Mouse (Mus musculus) kidney, postnatal 0 days (tissue): ENCODE data around the gene Gm10153. TPM values are rescaled to one million over a fixed set of nuclear protein-coding genes. Genes with fewer than 3 reads are reported as not detected.
"Not testable (repeated sequence)": the region's sequence is repeated elsewhere in the genome, so short reads cannot be mapped to it uniquely, and the experiment has no call there.

Experiments used
- ATAC-seq: fragments of 200-750 bp; cut with Nextera tagmentation; replicated peaks from 2 replicates; pipeline ENCODE4 v1.8.0; 2017; ENCODE audit warnings: low read depth, moderate number of reproducible peaks, moderate TSS enrichment, moderate library complexity; ENCODE audit not compliant: low FRiP score
- DNase-seq: peaks from one replicate; pipeline ENCODE4 v3.0.0-alpha.2; 2016; ENCODE audit warnings: low spot score
- H3K27ac ChIP-seq: fragments of 300-500 bp; sonication (generic); 2 replicates; pipeline ENCODE4 v1.5.1; 2014; ENCODE audit warnings: mild to moderate bottlenecking
- H3K27me3 ChIP-seq: fragments of 300-500 bp; sonication (generic); 2 replicates; pipeline ENCODE4 v1.6.1; 2014; ENCODE audit warnings: low read length, mixed read lengths; ENCODE audit not compliant: insufficient read depth
- H3K36me3 ChIP-seq: fragments of 300-500 bp; sonication (generic); 2 replicates; pipeline ENCODE4 v1.6.1; 2014; ENCODE audit warnings: low read length, mixed read lengths; ENCODE audit not compliant: insufficient read depth
- H3K4me1 ChIP-seq: fragments of 300-500 bp; sonication (generic); replicated peaks from 2 replicates; pipeline ENCODE4 v1.6.1; 2014; ENCODE audit warnings: antibody characterized with exemption, low read length, mixed read lengths; ENCODE audit not compliant: insufficient read depth
- H3K4me2 ChIP-seq: fragments of 300-500 bp; sonication (generic); 2 replicates; pipeline ENCODE4 v1.6.1; 2014; ENCODE audit warnings: mild to moderate bottlenecking, low read length, moderate library complexity, mixed read lengths
- H3K4me3 ChIP-seq: fragments of 300-500 bp; sonication (generic); replicated peaks from 2 replicates; pipeline ENCODE4 v1.5.1; 2014; ENCODE audit warnings: low read depth, low read length
- H3K9ac ChIP-seq: fragments of 300-500 bp; sonication (generic); 2 replicates; pipeline ENCODE4 v1.6.1; 2014; ENCODE audit warnings: low read depth, low read length
- H3K9me3 ChIP-seq: fragments of 300-500 bp; sonication (generic); replicated peaks from 2 replicates; pipeline ENCODE4 v1.6.1; 2016; ENCODE audit warnings: low read length, inconsistent platforms, mixed read lengths
- CTCF ChIP-seq: IDR thresholded peaks from 2 replicates; pipeline ENCODE4 v1.5.1; 2016; ENCODE audit warnings: antibody characterized with exemption, low read depth, mild to moderate bottlenecking, moderate library complexity
- WGBS: fragments of 180-500 bp; shearing (Covaris S2); extraction: QIAGEN DNeasy Blood & Tissue Kit; methylation state at CpG from one replicate; pipeline ENCODE4 v1.1.7; 2014; 5-methylcytosine and 5-hydroxymethylcytosine counted together
- polyA plus RNA-seq: library from polyadenylated mRNA; unstranded; fragments of >200 nt; fragmentation: Nextera tagmentation; extraction: Ambion mirVana; gene quantifications from 2 replicates; pipeline ENCODE4 v1.2.1, GENCODE M21; 2015

The Gm10153 gene
- polyA plus RNA-seq, 1 experiment from 2014 or later, result not detected

DNA sequence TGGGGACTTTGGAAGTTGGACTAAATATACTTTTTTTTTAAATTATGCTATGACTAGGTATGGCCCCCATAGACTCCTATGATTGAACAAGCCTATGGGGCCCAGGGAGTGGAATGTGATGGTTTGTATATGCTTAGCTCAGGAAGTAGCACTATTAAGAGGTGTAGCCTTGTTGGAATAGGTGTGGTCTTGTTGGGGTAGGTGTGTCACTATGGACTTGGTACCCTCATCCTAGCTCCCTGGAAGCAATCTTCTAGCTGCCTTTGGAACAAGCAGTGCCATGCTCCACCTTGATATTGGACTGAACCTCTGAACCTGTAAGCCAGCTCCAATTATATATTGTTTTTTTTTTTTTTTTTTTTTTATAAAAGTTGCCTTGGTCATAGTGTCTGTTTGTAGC lies 15.3 kb upstream of the Gm10153 start:
- H3K27ac ChIP-seq, result no peak overlapping the region
- no peaks in the 10 kb centered on the region for H3K9me3 ChIP-seq
- H3K27me3 ChIP-seq, result no peaks in the 10 kb centered on the region
- no peak for DNase-seq
- no peaks in the 10 kb centered on the region for H3K36me3 ChIP-seq
- TF ChIP-seq CTCF, result no peak
- no peaks in the 10 kb centered on the region for H3K4me1 ChIP-seq
- no peak for ATAC-seq
- H3K9ac ChIP-seq, result no peak overlapping the region
- no peak overlapping the region for H3K4me3 ChIP-seq
- no peak overlapping the region for H3K4me2 ChIP-seq

DNA sequence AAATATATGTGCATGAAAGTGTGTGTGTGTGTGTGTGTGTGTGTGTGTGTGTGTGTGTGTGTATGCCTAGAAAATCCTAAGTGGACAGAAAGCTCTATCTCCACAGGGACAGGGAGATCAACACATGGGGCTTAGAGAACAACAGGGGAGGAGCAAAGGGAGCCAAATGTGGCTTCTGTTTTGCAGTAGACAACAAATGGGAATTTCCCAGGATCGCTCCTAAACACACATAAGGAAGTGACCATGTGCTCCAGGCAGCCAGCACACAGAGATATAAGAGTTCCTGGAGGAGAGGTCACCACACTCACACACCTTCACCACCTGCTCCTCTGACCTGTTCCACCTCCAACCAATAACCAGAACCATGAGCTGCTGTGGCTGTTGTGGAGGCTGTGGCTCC lies 10.9 kb upstream of the Gm10153 start, which contains the start of gene Krtap5-3:
Krtap5-3 (plus strand) TSS at position 301 of the 400 bp plus-strand sequence.
- H3K9me3 ChIP-seq, result no peaks in the 10 kb centered on the region
- TF ChIP-seq CTCF, result no peak
- H3K4me2 ChIP-seq, result no peak within 1 kb of the TSS
- no peak within 1 kb of the TSS for H3K4me3 ChIP-seq
- 0% methylated on average over 1 of the region's 1 CpGs for WGBS
- H3K4me1 ChIP-seq, result no peaks in the 10 kb centered on the region
- ATAC-seq, result no peak
- H3K36me3 ChIP-seq, result no peaks in the 10 kb centered on the region
- no peak within 1 kb of the TSS for H3K9ac ChIP-seq
- no peaks in the 10 kb centered on the region for H3K27me3 ChIP-seq
- no peak within 1 kb of the TSS for H3K27ac ChIP-seq
- DNase-seq, result no peak

DNA sequence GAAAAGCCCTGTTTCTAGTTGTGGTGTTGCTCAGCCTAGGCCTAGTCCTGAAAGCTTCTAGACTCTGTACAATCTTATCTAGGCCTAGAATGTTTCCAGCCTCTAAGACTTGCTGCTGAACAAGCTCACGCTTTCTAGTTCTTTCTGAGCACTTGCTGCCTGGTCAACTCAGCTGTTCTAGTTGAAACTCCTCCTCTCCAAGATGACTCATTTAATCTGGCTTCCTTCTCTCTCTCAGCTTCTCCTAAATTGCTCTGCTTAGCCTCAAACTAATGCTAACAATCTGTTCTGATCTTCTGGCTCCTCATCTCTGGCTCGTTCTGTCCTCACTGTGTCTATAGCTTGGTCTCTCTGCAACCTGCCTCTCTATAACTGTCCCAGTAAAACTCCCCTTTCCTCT lies 8.6 kb upstream of the Gm10153 start:
- WGBS, result 82% methylated on average over 2 of the region's 2 CpGs
- TF ChIP-seq CTCF, result no peak
- no peaks in the 10 kb centered on the region for H3K27me3 ChIP-seq

DNA sequence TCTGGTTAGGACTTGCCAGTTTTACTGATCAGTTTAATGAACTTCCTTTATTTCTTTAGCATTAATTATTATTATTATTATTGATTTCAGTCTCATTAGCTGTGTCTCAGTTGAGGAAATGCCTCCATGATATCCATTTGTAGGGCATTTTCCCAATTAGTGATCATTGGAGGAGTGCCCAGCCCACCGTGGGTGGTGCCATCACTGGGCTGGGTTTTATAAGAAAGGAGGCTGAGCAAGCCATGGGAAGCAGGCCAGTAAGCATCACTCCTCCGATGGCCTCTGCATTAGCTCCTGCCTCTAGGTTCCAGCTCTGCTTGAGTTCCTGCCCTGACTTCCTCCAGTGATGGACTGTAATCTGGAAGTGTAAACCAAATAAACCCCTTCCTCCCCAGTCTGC lies 2.0 kb downstream of the Gm10153 start:
- no peak for ATAC-seq
- no peak overlapping the region for H3K4me3 ChIP-seq
- H3K4me1 ChIP-seq, result no peaks in the 10 kb centered on the region
- H3K4me2 ChIP-seq, result no peak overlapping the region
- no peaks in the 10 kb centered on the region for H3K27me3 ChIP-seq
- no peaks in the 10 kb centered on the region for H3K9me3 ChIP-seq
- no peaks in the 10 kb centered on the region for H3K36me3 ChIP-seq
- no peak for DNase-seq
- H3K9ac ChIP-seq, result no peak overlapping the region
- H3K27ac ChIP-seq, result no peak overlapping the region
- TF ChIP-seq CTCF, result no peak
- 67% methylated on average over 2 of the region's 2 CpGs for WGBS

More for the DNA sequence above, 8.6 kb upstream of the Gm10153 start:
- H3K4me2 ChIP-seq, result no peak overlapping the region
- H3K36me3 ChIP-seq, result no peaks in the 10 kb centered on the region
- DNase-seq (no peak), ATAC-seq (no peak)
- no peak overlapping the region for H3K4me3 ChIP-seq
- no peak overlapping the region for H3K27ac ChIP-seq
- H3K9ac ChIP-seq, result no peak overlapping the region
- H3K9me3 ChIP-seq, result no peaks in the 10 kb centered on the region
- H3K4me1 ChIP-seq, result no peaks in the 10 kb centered on the region

DNA sequence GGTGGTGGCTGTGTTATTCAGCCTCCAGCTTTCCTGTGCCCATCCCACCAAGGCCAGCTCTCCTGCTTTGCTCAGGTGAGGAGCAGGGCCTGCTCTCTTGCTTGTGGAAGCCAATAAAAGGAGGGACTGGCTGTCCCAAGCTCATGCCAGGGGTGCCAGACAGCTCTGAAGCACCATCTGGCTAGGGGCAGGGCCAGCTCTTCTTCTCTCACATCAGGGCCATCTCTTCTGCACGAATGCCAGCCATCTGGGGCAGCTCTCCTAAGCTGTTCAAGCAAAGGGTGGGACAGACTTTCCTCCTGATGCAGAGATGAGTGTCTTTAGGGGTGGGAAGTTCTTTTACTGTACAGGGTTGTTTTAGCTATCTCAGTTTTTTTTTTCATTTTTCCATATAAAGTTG lies 9.2 kb downstream of the Gm10153 start:
- 55% methylated on average over 1 of the region's 1 CpGs for WGBS
- Histone ChIP-seq H3K27ac (no peak overlapping the region), H3K4me2 (no peak overlapping the region)

DNA sequence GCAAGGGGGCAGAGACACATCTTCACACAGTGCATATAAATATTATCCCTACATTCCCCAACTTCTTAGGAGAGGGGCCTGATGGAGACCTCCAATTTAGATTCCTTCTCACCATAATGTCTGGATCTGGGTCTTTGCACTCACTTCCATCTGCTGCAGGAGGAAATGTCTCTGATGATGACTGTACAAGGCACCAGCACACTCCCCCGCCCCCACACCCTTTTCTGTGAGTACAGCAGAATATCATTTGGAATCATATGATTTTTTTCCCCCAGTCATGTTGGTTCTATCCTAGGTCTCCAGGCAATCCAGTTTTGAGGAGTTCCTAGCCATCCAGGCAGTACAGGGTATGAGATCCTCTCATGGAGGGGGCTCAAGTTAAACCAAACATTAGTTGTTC lies 11.5 kb downstream of the Gm10153 start:
- ATAC-seq (no peak), DNase-seq (no peak)
- Histone ChIP-seq H3K36me3 (no peaks in the 10 kb centered on the region), H3K4me3 (no peak overlapping the region), H3K4me1 (no peaks in the 10 kb centered on the region), H3K9ac (no peak overlapping the region), H3K4me2 (no peak overlapping the region), H3K27ac (no peak overlapping the region), H3K27me3 (no peaks in the 10 kb centered on the region), H3K9me3 (no peaks in the 10 kb centered on the region)
- no peak for TF ChIP-seq CTCF
- 93% methylated on average over 1 of the region's 1 CpGs for WGBS

More for the DNA sequence above, 9.2 kb downstream of the Gm10153 start:
- Histone ChIP-seq H3K4me3 (no peak overlapping the region), H3K9me3 (no peaks in the 10 kb centered on the region), H3K9ac (no peak overlapping the region), H3K4me1 (no peaks in the 10 kb centered on the region), H3K36me3 (no peaks in the 10 kb centered on the region), H3K27me3 (no peaks in the 10 kb centered on the region)
- no peak for ATAC-seq
- TF ChIP-seq CTCF, result no peak
- DNase-seq, result no peak

DNA sequence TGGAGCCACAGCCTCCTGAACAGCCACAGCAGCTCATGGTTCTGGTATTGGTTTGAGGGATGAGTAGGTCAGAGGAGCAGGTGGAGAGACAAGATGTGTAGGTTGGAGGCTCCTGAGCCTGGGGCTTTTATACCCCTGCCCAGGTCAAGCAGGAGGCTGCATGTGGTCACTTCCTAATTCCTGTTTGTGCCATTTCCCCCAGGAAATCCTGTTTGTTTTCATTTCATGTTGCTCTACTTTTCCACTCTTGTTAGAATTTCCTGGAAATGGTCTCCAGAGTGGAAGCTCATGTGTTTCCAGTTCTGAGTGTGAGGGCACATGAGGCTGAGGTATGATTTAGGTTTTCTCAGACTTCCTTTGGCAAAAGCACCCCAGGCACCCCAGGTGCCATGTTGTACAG lies 14.3 kb downstream of the Gm10153 start, which contains the start of gene Krtap5-2:
Krtap5-2 (minus strand) TSS at position 101 of the 400 bp plus-strand sequence.
- H3K4me3 ChIP-seq, DNase-seq, H3K4me2 ChIP-seq, H3K4me1 ChIP-seq, H3K36me3 ChIP-seq, H3K9me3 ChIP-seq, ATAC-seq, H3K9ac ChIP-seq, H3K27me3 ChIP-seq, H3K27ac ChIP-seq: not testable (repeated sequence)
